8 mouse cellular contexts compared by ENCODE assay signal in genomic region chr6:95621821-95622220, GRCm38 (mm10).
A peak's percentile ranks its signal among the peaks of the same experiment; 100 is the strongest.
DNase-seq lines count a peak whose midpoint lies in the region; ATAC-seq lines count a peak whose summit lies in the region.

No protein-coding gene starts in this region.

- no peak overlapping the region for H3K4me2 ChIP-seq in liver, embryonic 11.5 days

- H3K9ac ChIP-seq in liver, embryonic 11.5 days (ENCODE audit: low read depth, low read length) = no peak overlapping the region

- no peaks in the 10 kb centered on the region for H3K36me3 ChIP-seq in liver, embryonic 11.5 days (ENCODE audit: control insufficient read depth, insufficient read depth, low read length)

- no peaks in the 10 kb centered on the region for H3K27me3 ChIP-seq in liver, embryonic 11.5 days (replicated peaks; ENCODE audit: control insufficient read depth, insufficient read depth, low read length)

- 86% methylated on average over 2 of the region's 2 CpGs for WGBS in liver, embryonic 11.5 days

- H3K27ac ChIP-seq in liver, embryonic 11.5 days (ENCODE audit: low read depth, low read length) = no peak overlapping the region

- no peaks in the 10 kb centered on the region for H3K9me3 ChIP-seq in liver, embryonic 11.5 days (ENCODE audit: control insufficient read depth, low read length)

- H3K4me1 ChIP-seq in liver, embryonic 11.5 days (replicated peaks; ENCODE audit: control insufficient read depth, insufficient read depth, low read length) = no peaks in the 10 kb centered on the region

- DNase-seq in embryo, embryonic 11 days = peak; percentile 16
- DNase-seq in embryo, embryonic 9.5 days (ENCODE audit: extremely low spot score) = no peak
- DNase-seq in right cerebral cortex, adult 18-20 months = peak; percentile 17
- DNase-seq in right cerebral cortex, postnatal 14 days = no peak
- DNase-seq in gastrocnemius, adult 8-10 months (ENCODE audit: low spot score in 2 of 2) = peak; percentile 72 to 82
- peak; percentile 36 to 41 for DNase-seq in kidney, postnatal 4 days
- DNase-seq in right cerebral cortex, postnatal 36 days (ENCODE audit: low spot score in 2 of 2) = peak; percentile 4 to 16
- no peak for DNase-seq in liver, embryonic 11.5 days (ENCODE audit: low spot score)

- no peak overlapping the region for H3K4me3 ChIP-seq in liver, embryonic 11.5 days (ENCODE audit: low read depth, low read length)

- ATAC-seq in liver, embryonic 11.5 days (replicated peaks; ENCODE audit: low FRiP score) = no peak

Comparison
In these comparisons a context has a peak if more than half of its experiments do, and no peak if none do; other contexts are left out.
1. DNase-seq: peak in embryo, embryonic 11 days (single experiment), right cerebral cortex, adult 18-20 months (single experiment), gastrocnemius, adult 8-10 months (2 of 2), kidney, postnatal 4 days (2 of 2) and right cerebral cortex, postnatal 36 days (2 of 2); none in embryo, embryonic 9.5 days (single experiment), right cerebral cortex, postnatal 14 days (single experiment) and liver, embryonic 11.5 days (single experiment).